Mouse (Mus musculus): ENCODE data around the gene Maneal. TPM values are rescaled to one million over a fixed set of nuclear protein-coding genes. Genes with fewer than 3 reads are reported as not detected.

The Maneal gene
- 0.26 and 0.28 TPM in 2 replicates for polyA plus RNA-seq (2016; fragmentation: Nextera tagmentation; extraction: Ambion mirVana)

DNA sequence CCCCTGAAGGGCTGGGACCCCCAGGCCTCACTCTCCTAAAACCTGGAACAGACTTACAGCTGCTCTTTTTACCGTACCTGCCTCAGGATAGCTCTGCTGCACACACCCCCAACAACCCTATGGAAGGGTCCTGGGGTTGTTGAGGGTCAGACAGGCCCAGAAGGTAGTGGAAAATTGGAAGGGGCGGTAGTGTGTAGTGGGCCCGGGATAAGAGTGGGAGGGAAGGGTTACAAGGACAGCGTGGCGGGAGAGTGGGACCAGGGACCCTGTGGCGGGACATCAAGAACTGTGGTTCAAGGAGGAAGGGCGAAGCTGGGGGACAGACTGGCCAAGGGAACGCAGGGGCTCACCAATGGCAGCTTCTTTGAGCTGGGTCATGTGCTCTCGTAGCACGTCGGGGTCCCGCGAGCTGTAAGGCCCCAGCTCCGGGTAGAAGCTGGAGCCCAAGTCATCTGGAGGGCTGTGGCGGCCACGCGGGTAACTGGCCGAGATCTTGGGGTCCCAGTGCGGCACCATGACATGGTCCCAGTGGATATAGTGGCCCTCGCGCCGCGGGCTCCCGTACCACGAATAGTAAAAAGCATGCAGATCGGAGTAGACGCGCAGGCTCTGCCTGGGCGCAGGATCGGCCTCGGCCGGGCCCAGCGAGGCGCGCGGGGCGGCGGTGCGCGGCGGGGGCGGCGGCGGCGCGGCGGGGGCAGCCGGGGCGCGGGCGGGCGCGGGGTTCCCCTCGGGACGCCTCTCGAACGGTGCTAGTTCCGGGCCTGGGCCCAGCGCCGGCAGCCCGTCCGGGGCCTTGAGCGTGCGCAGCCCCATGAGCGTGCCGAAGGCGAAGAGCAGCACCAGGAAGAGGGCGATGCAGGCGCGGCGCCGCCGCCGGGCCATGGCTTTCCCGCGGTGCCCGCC lies at the start of gene Maneal:
TSS of gene Maneal (minus strand) at position 889 of the 906 bp plus-strand sequence.
- Histone ChIP-seq H3K9me3 (replicated peaks) (no peaks in the 10 kb centered on the region), H3K27me3 (ENCODE audit: low read depth, poor library complexity, severe bottlenecking) (peaks cover 41% of the 10 kb centered on the region), H3K36me3 (peaks cover 8% of the 10 kb centered on the region), H3K4me3 (peak within 1 kb of the TSS; percentile 56), H3K27ac (no peak within 1 kb of the TSS), H3K4me1 (peaks cover 15% of the 10 kb centered on the region)
- no peak for DNase-seq (ENCODE audit: low spot score)
- WGBS = 4% methylated on average over 70 of the region's 77 CpGs

DNA sequence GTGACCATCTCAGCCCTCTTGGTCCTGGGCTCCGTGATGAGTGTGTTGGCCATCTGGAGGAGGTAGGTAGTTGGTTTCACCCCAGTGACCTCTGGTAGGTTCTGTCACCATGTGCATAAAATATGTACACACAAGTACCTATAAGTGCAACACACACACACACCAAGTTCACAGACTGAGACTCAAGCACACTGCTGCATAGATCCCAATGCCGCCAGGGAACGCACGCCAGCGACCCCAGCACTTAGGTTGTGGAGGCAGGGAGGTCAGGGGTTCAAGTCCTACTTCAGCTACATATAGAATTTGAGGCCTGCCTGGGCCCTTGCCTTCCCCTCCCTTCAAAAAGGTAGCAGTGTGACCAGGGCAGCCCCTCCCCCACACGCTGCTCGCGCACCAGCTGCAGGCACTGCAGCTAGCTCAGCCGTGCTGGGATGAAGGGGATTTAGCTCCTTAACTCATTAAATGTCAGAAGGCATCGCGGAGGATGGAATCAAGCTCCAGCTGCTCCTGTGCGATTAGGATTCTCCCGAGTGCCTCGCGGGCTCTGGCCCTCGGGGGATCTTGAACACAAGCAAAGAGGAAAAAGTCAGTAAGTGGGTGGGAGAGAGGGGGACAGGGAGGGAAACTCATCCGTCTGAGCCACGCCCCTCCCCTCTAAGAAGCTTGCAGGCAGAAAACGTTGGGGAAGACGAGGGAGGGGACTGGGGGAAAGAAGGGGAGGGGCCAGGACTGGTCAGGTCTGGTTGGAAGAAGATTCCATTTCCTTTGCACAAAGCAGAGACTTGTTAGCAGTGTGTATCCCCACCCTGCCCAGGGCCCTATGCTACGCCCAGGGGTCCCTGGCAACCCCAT lies 44.2 kb upstream of the Maneal start:
- Histone ChIP-seq H3K4me3 (peak overlapping the region; percentile 43), H3K4me1 (peaks cover 17% of the 10 kb centered on the region), H3K27ac (peak overlapping the region; percentile 38; the same call in 1 of the 2 replicates), H3K27me3 (ENCODE audit: low read depth, poor library complexity, severe bottlenecking) (peaks cover 41% of the 10 kb centered on the region), H3K36me3 (no peaks in the 10 kb centered on the region), H3K9me3 (replicated peaks) (no peaks in the 10 kb centered on the region)
- WGBS = 7% methylated on average over 21 of the region's 21 CpGs
- peak; percentile 71 for DNase-seq (ENCODE audit: low spot score)

DNA sequence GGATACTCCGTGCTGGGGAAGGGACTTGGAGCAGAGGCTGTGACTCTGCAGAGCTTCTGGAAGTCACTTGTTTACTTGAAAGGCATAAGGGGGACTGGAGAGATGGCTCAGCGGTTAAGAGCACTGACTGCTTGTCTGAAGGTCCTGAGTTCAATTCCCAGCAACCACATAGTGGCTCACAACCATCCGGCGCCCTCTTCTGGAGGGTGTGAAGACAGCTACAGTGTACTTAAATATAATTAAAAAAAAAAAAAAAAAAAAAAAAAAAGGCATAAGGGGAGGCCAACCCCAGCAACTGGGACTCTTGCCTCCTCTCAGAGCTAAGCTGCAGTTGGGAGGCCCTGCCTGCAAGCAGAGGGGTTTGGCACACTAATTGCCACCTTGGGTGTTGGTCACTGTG lies 43.4 kb upstream of the Maneal start:
- no peak overlapping the region for H3K27ac ChIP-seq

DNA sequence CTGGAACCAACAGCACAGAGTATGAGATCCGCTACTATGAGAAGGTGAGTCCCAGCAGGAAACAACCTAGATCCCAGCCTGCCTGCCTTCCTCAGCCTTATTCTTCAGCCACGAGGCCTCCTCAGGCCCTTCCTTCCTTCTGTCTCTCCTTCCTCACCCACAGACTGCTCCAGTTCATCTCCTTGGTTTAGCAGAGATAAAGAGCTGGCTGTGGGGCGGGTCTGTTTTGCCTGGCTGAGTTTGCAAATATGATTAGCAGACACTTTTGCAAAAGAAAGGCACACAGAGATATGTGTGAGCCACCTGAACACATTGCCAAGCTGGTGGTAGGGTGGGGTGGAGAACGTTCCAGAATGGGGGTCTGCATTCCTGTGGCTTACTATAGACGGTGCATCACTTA lies 37.9 kb upstream of the Maneal start:
- DNase-seq (ENCODE audit: low spot score) = no peak
- H3K4me1 ChIP-seq = peaks cover 11% of the 10 kb centered on the region
- H3K36me3 ChIP-seq = no peaks in the 10 kb centered on the region
- peaks cover 88% of the 10 kb centered on the region for H3K27me3 ChIP-seq (ENCODE audit: low read depth, poor library complexity, severe bottlenecking)
- H3K27ac ChIP-seq = no peak overlapping the region
- H3K4me3 ChIP-seq = no peak overlapping the region
- H3K9me3 ChIP-seq (replicated peaks) = no peaks in the 10 kb centered on the region
- WGBS = 68% methylated on average over 5 of the region's 5 CpGs

More for the DNA sequence above, 43.4 kb upstream of the Maneal start:
- no peaks in the 10 kb centered on the region for H3K9me3 ChIP-seq (replicated peaks)
- peaks cover 43% of the 10 kb centered on the region for H3K27me3 ChIP-seq (ENCODE audit: low read depth, poor library complexity, severe bottlenecking)
- H3K4me1 ChIP-seq = peaks cover 17% of the 10 kb centered on the region
- no peak for DNase-seq (ENCODE audit: low spot score)
- no peaks in the 10 kb centered on the region for H3K36me3 ChIP-seq
- no peak overlapping the region for H3K4me3 ChIP-seq
- 69% methylated on average over 4 of the region's 4 CpGs for WGBS

DNA sequence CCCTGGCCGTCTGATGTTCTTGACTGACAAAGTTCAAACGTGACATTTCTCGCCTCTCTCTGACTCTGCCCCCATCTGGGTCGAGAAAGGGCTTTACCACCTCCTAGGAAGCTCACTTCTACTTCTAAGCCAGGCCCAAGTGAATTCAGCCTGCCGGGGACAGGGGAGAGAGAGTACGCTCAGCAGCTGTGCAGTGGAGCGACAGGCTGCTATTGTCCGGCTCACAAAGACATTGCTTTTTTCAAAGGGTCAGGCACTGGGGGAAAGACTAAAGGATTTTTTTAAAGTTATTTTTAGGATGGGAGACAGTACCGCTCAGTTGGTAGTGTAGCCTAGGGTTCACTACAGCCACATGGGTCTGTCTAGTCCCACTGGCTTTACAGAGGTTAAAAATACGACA lies 36.5 kb upstream of the Maneal start:
- Histone ChIP-seq H3K4me1 (peaks cover 21% of the 10 kb centered on the region), H3K27ac (no peak overlapping the region), H3K36me3 (no peaks in the 10 kb centered on the region), H3K4me3 (no peak overlapping the region), H3K9me3 (replicated peaks) (no peaks in the 10 kb centered on the region), H3K27me3 (ENCODE audit: low read depth, poor library complexity, severe bottlenecking) (peaks cover 92% of the 10 kb centered on the region)
- DNase-seq (ENCODE audit: low spot score) = no peak
- WGBS = 70% methylated on average over 10 of the region's 10 CpGs

DNA sequence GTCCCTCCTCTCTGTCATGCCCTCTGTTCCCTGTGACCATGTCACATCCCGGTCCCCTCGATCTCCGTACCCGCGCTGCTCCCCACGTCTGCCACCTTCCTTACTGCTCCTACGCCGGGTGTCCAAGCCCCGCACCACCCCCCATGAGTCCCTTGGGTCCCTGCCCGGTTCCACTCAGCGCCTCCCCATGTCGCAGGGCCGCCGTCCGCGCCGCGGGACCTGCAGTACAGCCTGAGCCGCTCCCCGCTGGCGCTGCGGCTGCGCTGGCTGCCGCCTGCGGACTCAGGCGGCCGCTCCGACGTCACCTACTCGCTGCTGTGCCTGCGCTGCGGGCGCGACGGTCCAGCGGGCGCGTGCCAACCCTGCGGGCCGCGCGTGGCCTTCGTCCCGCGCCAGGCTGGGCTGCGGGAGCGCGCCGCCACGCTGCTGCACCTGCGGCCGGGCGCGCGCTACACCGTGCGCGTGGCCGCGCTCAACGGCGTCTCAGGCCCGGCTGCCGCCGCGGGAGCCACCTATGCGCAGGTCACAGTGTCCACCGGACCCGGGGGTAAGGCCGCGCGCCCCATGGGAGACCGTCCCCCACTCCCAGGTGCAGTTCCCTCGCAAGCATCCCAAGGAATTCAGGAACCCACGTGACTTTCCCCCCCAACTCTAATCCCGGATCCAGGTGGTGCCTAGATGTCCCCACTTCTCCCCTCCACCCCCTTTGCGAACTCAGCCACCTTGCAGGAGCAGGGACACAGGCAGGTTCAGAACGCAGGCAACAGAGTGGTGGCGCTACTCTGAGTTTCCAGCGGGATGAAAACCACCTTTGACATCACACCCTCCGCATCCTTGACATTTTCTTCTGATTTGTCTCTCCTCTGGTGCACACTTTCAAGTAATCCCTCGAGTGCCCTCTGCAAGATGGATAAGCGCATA lies 32.8 kb upstream of the Maneal start:
- peaks cover 19% of the 10 kb centered on the region for H3K4me1 ChIP-seq
- no peaks in the 10 kb centered on the region for H3K36me3 ChIP-seq
- no peak overlapping the region for H3K27ac ChIP-seq
- H3K27me3 ChIP-seq (ENCODE audit: low read depth, poor library complexity, severe bottlenecking) = peaks cover 99% of the 10 kb centered on the region
- DNase-seq (ENCODE audit: low spot score) = peak; percentile 47
- 2% methylated on average over 82 of the region's 83 CpGs for WGBS
- H3K9me3 ChIP-seq (replicated peaks) = no peaks in the 10 kb centered on the region
- H3K4me3 ChIP-seq = peak overlapping the region; percentile 52

DNA sequence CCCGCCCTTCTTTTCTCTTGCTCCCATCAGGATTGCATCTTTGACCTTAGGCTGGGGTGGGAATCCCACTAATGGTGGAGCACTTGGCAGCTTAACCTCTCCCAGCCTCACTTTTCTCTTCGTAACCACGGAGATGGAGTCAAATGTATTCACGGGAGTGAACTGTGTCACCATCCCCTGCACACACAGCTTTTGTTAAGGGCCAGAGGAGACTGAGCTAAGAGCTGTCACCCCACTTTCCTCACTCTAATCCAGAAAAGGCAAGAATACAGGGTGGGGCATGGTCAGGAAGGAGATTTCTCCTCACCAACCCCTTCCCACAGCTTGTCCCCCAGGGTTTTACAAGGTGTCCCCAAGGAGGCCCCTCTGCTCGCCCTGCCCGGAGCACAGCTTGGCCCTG lies 31.8 kb upstream of the Maneal start:
- Histone ChIP-seq H3K4me3 (no peak overlapping the region), H3K27me3 (ENCODE audit: low read depth, poor library complexity, severe bottlenecking) (peaks cover 98% of the 10 kb centered on the region), H3K4me1 (peaks cover 13% of the 10 kb centered on the region), H3K9me3 (replicated peaks) (no peaks in the 10 kb centered on the region), H3K36me3 (no peaks in the 10 kb centered on the region), H3K27ac (no peak overlapping the region)
- WGBS = 32% methylated on average over 6 of the region's 6 CpGs
- no peak for DNase-seq (ENCODE audit: low spot score)

DNA sequence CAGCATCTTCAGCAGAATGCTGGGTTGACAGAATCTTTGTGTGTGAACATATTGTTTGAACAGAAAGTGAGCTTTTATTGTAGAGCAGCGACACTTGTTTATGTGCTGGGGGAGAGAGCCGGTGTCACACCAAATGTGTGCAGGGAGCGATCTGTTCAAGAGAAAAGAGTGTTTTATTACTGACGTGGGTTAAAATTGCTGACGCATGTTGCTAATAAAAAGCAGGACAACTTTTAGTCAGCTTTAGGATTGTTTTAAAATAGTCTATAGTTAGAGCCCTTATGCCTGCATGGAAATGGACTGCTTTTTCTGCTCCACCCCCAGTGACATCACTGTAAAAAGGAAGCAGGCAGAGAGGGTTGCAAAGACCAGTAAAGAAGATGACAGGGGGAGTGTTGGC lies 28.9 kb upstream of the Maneal start:
- WGBS = 70% methylated on average over 5 of the region's 5 CpGs
- Histone ChIP-seq H3K4me3 (no peak overlapping the region), H3K27me3 (ENCODE audit: low read depth, poor library complexity, severe bottlenecking) (peaks cover 97% of the 10 kb centered on the region), H3K36me3 (no peaks in the 10 kb centered on the region), H3K4me1 (peaks cover 13% of the 10 kb centered on the region), H3K27ac (no peak overlapping the region), H3K9me3 (replicated peaks) (no peaks in the 10 kb centered on the region)
- DNase-seq (ENCODE audit: low spot score) = no peak

DNA sequence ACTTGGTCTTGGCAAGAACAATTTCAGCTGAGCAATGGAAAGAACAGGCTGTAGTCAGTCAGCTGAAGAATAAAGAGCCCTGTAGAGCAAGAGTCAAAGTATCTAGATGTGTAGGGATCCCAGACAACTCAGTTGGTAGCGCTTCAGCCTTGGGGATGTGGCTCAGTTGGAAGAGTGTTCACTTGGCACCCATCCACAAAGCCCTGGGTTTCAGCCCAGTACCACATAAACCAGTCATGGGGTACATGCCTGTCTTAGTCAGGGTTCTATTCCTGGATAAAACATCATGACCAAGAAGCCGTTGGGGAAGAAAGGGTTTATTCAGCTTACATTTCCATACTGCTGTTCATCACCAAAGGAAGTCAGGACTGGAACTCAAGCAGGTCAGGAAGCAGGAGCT lies 28.0 kb upstream of the Maneal start:
- Histone ChIP-seq H3K36me3 (no peaks in the 10 kb centered on the region), H3K9me3 (replicated peaks) (no peaks in the 10 kb centered on the region), H3K4me3 (no peak overlapping the region), H3K4me1 (peaks cover 10% of the 10 kb centered on the region), H3K27me3 (ENCODE audit: low read depth, poor library complexity, severe bottlenecking) (peaks cover 97% of the 10 kb centered on the region), H3K27ac (no peak overlapping the region)
- DNase-seq (ENCODE audit: low spot score) = no peak
- 91% methylated on average over 2 of the region's 2 CpGs for WGBS

DNA sequence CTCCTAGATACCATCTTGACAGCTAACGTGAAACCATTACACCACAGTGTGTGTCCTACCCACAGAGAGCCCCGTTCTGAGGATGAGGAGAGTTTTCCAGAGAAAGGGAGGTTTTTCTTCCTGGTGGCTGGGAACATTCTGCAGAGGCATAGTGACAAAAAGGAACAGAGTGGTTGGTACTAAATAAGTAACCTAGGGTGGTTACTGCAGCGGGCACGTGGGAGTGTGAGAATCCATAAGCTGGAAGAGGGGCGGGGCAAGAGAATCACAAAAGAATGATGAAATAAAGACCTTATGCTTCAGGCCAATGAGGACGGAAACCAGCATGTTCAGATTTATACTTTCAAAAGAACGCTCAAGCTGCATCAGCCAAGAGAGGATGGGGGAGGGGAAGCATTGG lies 26.7 kb upstream of the Maneal start:
- Histone ChIP-seq H3K27ac (no peak overlapping the region), H3K36me3 (no peaks in the 10 kb centered on the region), H3K27me3 (ENCODE audit: low read depth, poor library complexity, severe bottlenecking) (peaks cover 97% of the 10 kb centered on the region), H3K9me3 (replicated peaks) (no peaks in the 10 kb centered on the region), H3K4me3 (no peak overlapping the region), H3K4me1 (no peaks in the 10 kb centered on the region)
- 75% methylated on average over 7 of the region's 7 CpGs for WGBS
- DNase-seq (ENCODE audit: low spot score) = no peak

DNA sequence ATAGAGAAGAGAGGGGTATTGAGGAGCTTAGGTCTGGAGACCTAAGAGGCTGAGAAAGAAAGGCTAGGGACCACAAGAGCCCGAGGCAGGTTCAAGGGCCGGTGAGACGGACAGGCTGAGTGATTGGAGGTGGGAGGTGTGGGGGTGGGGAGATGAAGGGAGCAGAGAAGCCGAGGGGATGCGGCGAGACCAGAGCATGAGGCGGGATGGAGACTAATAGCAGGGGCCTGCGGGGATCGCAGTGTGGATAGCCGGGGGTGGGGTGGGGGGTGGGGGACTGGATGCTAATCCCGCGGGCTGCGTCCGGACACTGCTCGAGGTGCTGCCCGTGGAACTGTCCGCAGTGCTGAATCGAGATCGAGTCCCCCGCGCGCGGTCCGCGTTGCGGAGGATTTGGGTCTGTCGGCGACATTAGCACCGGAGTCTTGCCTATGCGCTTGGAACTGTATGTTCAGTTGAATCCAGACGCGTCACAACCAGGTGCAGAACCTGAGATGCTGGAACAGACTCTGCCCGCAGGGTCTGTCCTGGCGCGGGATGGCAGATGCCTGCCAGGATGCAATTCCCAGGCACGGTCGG lies 20.3 kb upstream of the Maneal start:
- H3K4me1 ChIP-seq = peaks cover 20% of the 10 kb centered on the region
- H3K27me3 ChIP-seq (ENCODE audit: low read depth, poor library complexity, severe bottlenecking) = peaks cover 88% of the 10 kb centered on the region
- H3K9me3 ChIP-seq (replicated peaks) = no peaks in the 10 kb centered on the region
- under 1% methylated on average over 37 of the region's 37 CpGs for WGBS
- peak overlapping the region; percentile 53 for H3K4me3 ChIP-seq
- H3K36me3 ChIP-seq = no peaks in the 10 kb centered on the region
- no peak overlapping the region for H3K27ac ChIP-seq
- DNase-seq (ENCODE audit: low spot score) = peak; percentile 81

DNA sequence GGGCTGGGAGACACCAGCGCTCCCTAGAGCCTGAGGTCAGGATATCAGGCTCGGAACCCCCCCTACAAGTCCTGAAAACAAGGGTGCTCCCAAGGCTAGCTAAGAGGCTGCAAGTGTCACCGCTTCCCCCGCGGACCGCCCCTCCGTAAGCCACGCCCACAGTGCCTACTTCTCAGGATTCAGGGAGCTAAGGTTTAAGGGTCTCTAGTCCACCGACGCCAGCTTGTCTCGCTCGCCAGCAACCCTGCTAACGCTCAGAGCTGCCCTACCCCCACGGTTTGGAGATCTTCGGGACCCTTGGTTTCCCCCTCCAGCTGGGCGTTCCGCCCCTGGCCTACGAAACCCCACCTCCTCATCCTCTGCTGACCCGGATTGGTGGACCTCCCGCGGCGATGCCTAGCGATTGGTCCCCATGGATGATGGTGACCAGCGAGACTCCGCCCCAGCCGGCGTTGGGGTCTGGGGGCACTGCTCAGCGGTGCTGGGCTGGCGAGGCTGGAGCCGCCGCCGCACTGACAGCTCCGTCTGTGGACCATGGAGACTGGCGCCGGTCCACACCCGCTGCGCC lies 19.5 kb upstream of the Maneal start:
- DNase-seq (ENCODE audit: low spot score) = peak; percentile 81

More for the DNA sequence above, 19.5 kb upstream of the Maneal start:
- Histone ChIP-seq H3K4me1 (peaks cover 20% of the 10 kb centered on the region), H3K27ac (no peak overlapping the region), H3K4me3 (peak overlapping the region; percentile 53), H3K36me3 (no peaks in the 10 kb centered on the region), H3K27me3 (ENCODE audit: low read depth, poor library complexity, severe bottlenecking) (peaks cover 79% of the 10 kb centered on the region), H3K9me3 (replicated peaks) (no peaks in the 10 kb centered on the region)
- under 1% methylated on average over 37 of the region's 37 CpGs for WGBS

Measured in limb, embryonic 10.5 days (tissue).